Mouse (Mus musculus) heart, embryonic 14.5 days (tissue): ENCODE data around the gene Phtf1. TPM values are rescaled to one million over a fixed set of nuclear protein-coding genes. Genes with fewer than 3 reads are reported as not detected.

Experiments used
- ATAC-seq: fragments of 200-750 bp; cut with Nextera tagmentation; 2 replicates; pipeline ENCODE4 v1.8.0; 2017; ENCODE audit warnings: low read depth, moderate TSS enrichment; ENCODE audit not compliant: insufficient number of reproducible peaks, insufficient read depth, low FRiP score
- H3K27ac ChIP-seq, 2 experiments: fragments of 200-500 bp in 1 of 2; fragments of 300-500 bp in 1 of 2; sonication (generic) in 1 of 2; replicated peaks in 1 of 2; 2 replicates each; pipeline ENCODE4 v1.5.1; 2012 to 2014; ENCODE audit warnings: low read depth in 2 of 2, low read length in 2 of 2, control low read depth in 1 of 2, mild to moderate bottlenecking in 1 of 2, mixed read lengths in 1 of 2; ENCODE audit not compliant: control insufficient read depth in 1 of 2, insufficient read depth in 1 of 2
- H3K27me3 ChIP-seq: fragments of 300-500 bp; sonication (generic); 2 replicates; pipeline ENCODE4 v1.6.1; 2014; ENCODE audit warnings: mild to moderate bottlenecking, low read length, control low read depth; ENCODE audit not compliant: control insufficient read depth, insufficient read depth
- H3K36me3 ChIP-seq: fragments of 300-500 bp; sonication (generic); 2 replicates; pipeline ENCODE4 v1.6.1; 2014; ENCODE audit warnings: mild to moderate bottlenecking, control low read depth, low read length, mixed read lengths; ENCODE audit not compliant: control insufficient read depth, insufficient read depth
- H3K4me1 ChIP-seq, 2 experiments: fragments of 200-500 bp in 1 of 2; fragments of 300-500 bp in 1 of 2; sonication (generic) in 1 of 2; 2 replicates each; pipeline ENCODE4 v1.6.1; 2012 to 2014; ENCODE audit warnings: low read length in 2 of 2, control low read depth in 1 of 2, mixed read lengths in 1 of 2; ENCODE audit not compliant: control insufficient read depth in 2 of 2, insufficient read depth in 2 of 2
- H3K4me2 ChIP-seq: fragments of 300-500 bp; sonication (generic); 2 replicates; pipeline ENCODE4 v1.6.1; 2014; ENCODE audit warnings: mild to moderate bottlenecking, low read length
- H3K4me3 ChIP-seq, 2 experiments: fragments of 200-500 bp in 1 of 2; fragments of 300-500 bp in 1 of 2; sonication (generic) in 1 of 2; 2 replicates each; pipeline ENCODE4 v1.5.1; 2012 to 2014; ENCODE audit warnings: low read length in 2 of 2, mild to moderate bottlenecking in 2 of 2, control low read depth in 1 of 2, low read depth in 1 of 2, moderate library complexity in 1 of 2; ENCODE audit not compliant: control insufficient read depth in 1 of 2, insufficient read depth in 1 of 2
- H3K9ac ChIP-seq: fragments of 300-500 bp; sonication (generic); 2 replicates; pipeline ENCODE4 v1.6.1; 2014; ENCODE audit warnings: mild to moderate bottlenecking, low read length
- H3K9me3 ChIP-seq: fragments of 300-500 bp; sonication (generic); 2 replicates; pipeline ENCODE4 v1.6.1; 2016; ENCODE audit warnings: low read length, control low read depth; ENCODE audit not compliant: control insufficient read depth
- WGBS: fragments of 180-500 bp; shearing (Covaris S2); extraction: QIAGEN DNeasy Blood & Tissue Kit; methylation state at CpG from one replicate; pipeline ENCODE4 v1.1.7; 2014; 5-methylcytosine and 5-hydroxymethylcytosine counted together
- polyA plus RNA-seq: library from polyadenylated mRNA; unstranded; fragments of >200 nt; fragmentation: Nextera tagmentation; extraction: Ambion mirVana; gene quantifications from 2 replicates; pipeline ENCODE4 v1.2.1, GENCODE M21; 2014

The Phtf1 gene
- 16.5 and 17.6 TPM in 2 replicates for polyA plus RNA-seq

- peak within 1 kb of the TSS; percentile 74 for H3K4me2 ChIP-seq
- WGBS: under 1% methylated on average over 70 of the region's 70 CpGs
- H3K9ac ChIP-seq: peak within 1 kb of the TSS; percentile 80
- H3K36me3 ChIP-seq: peaks cover 42% of the 10 kb centered on the region
- peak within 1 kb of the TSS; percentile 77 to 87 for H3K4me3 ChIP-seq
- ATAC-seq: peak; percentile 94
- H3K9me3 ChIP-seq: no peaks in the 10 kb centered on the region
- H3K4me1 ChIP-seq: peaks cover 0 to 15% of the 10 kb centered on the region in 2 experiments; a peak in 2 of 4 replicates
- no peaks in the 10 kb centered on the region for H3K27me3 ChIP-seq
- H3K27ac ChIP-seq: peak within 1 kb of the TSS; percentile 92 to 98
These were observed at the start of gene Phtf1 for GRCm38 (mm10) chr3:103967861-103968691. Gene Phtf1 (plus strand): TSS chr3:103968110.

DNA sequence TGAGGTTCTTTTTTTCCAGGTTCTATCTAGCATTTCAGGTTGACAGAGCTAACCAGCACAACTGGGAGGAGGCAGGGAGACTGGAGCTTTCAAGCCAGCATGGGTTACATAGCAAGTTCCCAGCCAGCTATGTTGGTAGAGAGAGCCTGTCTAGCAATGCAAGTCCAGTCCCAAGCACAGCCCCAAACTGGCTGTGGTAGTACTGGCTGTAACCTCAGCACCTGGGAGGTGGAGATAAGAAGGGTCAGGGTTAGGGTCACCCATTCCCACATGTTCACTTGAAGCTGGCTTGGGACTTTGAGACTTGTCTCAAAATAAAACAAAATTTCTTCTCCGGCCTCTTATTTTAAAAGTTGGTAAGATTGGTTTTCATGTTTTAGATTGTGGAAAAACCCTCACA is 47.8 kb upstream of the Phtf1 start:
- WGBS: 93% methylated on average over 1 of the region's 1 CpGs
- no peak overlapping the region for H3K27ac ChIP-seq
- H3K4me2 ChIP-seq: no peak overlapping the region
- no peak for ATAC-seq
- H3K9ac ChIP-seq: no peak overlapping the region
- H3K4me1 ChIP-seq: peaks cover 0 to 11% of the 10 kb centered on the region in 2 experiments; a peak in 2 of 4 replicates
- H3K27me3 ChIP-seq: no peaks in the 10 kb centered on the region
- H3K4me3 ChIP-seq: no peak overlapping the region
- no peaks in the 10 kb centered on the region; the same call in 1 of the 2 replicates for H3K36me3 ChIP-seq
- no peaks in the 10 kb centered on the region for H3K9me3 ChIP-seq

GRCm38 (mm10) chr3:103925302-103925701 is 42.6 kb upstream of the Phtf1 start:
- Histone ChIP-seq H3K9me3 (no peaks in the 10 kb centered on the region), H3K4me2 (no peak overlapping the region), H3K27ac (no peak overlapping the region), H3K36me3 (peaks cover 15% of the 10 kb centered on the region), H3K27me3 (no peaks in the 10 kb centered on the region), H3K4me3 (no peak overlapping the region), H3K4me1 (peaks cover 0 to 5% of the 10 kb centered on the region in 2 experiments; a peak in 1 of 4 replicates), H3K9ac (no peak overlapping the region)
- WGBS: 71% methylated on average over 3 of the region's 3 CpGs
- no peak for ATAC-seq

DNA sequence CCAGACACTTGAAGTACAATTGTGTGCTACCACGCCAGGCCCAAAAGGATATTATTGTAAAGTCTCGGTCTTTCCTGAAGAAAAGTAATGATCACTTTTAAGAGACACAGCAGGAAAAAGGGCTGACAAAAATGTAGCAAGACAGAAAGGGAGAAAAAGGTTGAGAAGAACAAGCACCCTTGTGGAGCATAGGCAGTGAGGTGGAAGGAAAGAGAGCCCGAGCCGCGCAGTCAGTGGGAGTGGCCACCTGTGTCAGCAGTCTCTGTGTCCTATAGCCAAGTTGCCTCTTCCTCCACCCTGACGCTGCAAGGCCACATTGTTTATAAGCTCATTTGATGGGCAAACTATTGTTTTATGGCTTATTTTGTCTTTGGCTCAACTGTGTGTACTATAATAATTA is 40.4 kb upstream of the Phtf1 start:
- Histone ChIP-seq H3K36me3 (peaks cover 23% of the 10 kb centered on the region), H3K4me1 (peaks cover 0 to 5% of the 10 kb centered on the region in 2 experiments; a peak in 1 of 4 replicates), H3K4me3 (no peak overlapping the region), H3K9me3 (no peaks in the 10 kb centered on the region), H3K4me2 (no peak overlapping the region), H3K27ac (0 out of 4 replicates have a peak overlapping the region, but pooled peaks of 1 of the 2 experiments have one; percentile 24), H3K27me3 (no peaks in the 10 kb centered on the region), H3K9ac (no peak overlapping the region)
- WGBS: 61% methylated on average over 6 of the region's 6 CpGs
- no peak for ATAC-seq

DNA sequence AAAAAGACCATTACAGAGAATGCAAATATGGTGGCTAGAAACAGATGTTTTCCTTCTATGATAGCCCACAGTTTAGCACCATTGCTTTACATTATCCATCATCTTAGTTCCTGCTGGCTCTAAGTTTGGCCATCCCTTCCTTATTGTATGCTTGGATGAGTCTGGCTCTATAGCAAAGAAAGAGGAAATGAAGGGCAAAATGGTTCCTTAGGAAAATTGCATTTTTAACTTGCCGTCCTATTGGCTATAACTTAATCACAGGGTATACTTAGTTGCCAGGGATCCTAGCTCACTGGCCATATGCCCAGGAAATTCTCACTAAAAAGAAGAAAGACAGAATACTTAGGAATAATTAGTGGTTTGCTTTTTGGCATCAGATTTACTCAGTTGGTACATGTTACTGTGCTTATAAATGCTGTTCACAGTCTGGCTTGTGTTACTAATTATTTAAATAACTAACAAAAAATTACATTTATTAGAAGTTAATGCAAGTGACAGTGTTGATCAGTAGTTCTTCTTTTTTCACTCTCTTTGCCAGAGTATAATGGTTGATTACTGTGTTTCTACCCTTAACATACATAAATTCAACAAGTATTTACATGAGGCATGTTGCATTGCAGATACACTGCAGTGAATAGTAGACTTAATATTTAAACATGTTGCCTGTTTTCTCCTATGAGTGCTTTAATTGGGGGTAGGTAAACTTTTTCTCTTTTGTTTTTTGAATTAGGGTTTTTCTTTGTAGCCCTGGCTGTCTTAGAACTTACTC is 22.9 kb upstream of the Phtf1 start:
- Histone ChIP-seq H3K27ac (no peak overlapping the region), H3K4me3 (no peak overlapping the region)
- no peak for ATAC-seq

GRCm38 (mm10) chr3:103948666-103949065 is 19.2 kb upstream of the Phtf1 start:
- 89% methylated on average over 7 of the region's 7 CpGs for WGBS

More for the DNA sequence above, 22.9 kb upstream of the Phtf1 start:
- Histone ChIP-seq H3K36me3 (no peaks in the 10 kb centered on the region), H3K4me2 (no peak overlapping the region), H3K4me1 (no peaks in the 10 kb centered on the region), H3K27me3 (no peaks in the 10 kb centered on the region), H3K9ac (no peak overlapping the region), H3K9me3 (no peaks in the 10 kb centered on the region)
- 98% methylated on average over 1 of the region's 1 CpGs for WGBS

DNA sequence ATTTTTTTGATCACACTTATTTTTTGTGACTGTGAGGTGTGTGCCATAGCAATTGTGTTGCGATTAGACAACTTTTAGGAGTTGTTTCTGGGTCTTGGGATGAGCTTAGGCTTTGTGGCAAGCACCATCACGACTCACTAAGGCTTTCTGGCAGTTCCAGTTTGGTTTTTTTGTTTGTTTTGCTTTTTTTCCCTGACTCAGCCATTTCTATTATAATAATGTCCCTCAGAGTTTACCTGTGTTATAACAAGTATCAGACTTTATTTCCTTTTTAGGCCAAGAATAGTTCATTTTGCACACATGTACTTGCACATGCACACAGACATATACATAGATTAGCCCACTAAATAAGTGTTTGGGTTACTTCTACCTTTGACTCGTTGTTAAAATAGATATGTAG is 7.3 kb upstream of the Phtf1 start:
- Histone ChIP-seq H3K4me2 (no peak overlapping the region), H3K4me3 (no peak overlapping the region), H3K27ac (no peak overlapping the region), H3K9ac (no peak overlapping the region), H3K36me3 (peaks cover 57% of the 10 kb centered on the region), H3K4me1 (no peaks in the 10 kb centered on the region), H3K9me3 (no peaks in the 10 kb centered on the region), H3K27me3 (no peaks in the 10 kb centered on the region)
- no peak for ATAC-seq
- 87% methylated on average over 3 of the region's 3 CpGs for WGBS

More at GRCm38 (mm10) chr3:103948666-103949065, 19.2 kb upstream of the Phtf1 start:
- no peak overlapping the region for H3K27ac ChIP-seq
- H3K9me3 ChIP-seq: no peaks in the 10 kb centered on the region
- H3K9ac ChIP-seq: no peak overlapping the region
- no peak overlapping the region for H3K4me3 ChIP-seq
- H3K36me3 ChIP-seq: 0 out of 2 replicates have a peak, but pooled peaks cover 3% of the 10 kb centered on the region
- no peak for ATAC-seq
- no peaks in the 10 kb centered on the region for H3K4me1 ChIP-seq
- no peak overlapping the region for H3K4me2 ChIP-seq
- H3K27me3 ChIP-seq: no peaks in the 10 kb centered on the region
